Mouse (Mus musculus): ENCODE results near the gene Gm3543.
"Not testable (repeated sequence)": the region's sequence is repeated elsewhere in the genome, so short reads cannot be mapped to it uniquely, and the experiment has no call there.

Gm3543 gene

DNA sequence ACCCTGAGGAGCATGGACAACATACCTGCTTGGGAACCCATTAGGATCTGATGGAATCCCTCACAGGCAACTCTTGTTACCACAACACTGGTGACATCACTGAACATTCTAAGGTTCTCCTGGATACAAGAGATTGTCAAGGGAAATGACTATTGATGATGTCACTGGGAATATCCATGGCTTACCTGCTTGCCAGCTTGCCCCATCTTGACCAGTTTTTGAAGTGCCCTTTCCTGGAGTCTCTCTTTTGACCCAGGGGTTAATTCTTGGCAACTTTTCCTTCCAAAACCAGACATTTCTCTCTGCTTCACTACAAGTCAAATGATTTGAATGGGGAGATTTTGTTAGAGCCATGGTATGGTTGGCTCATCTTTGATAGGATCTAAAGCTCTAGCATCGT, at the start of gene Gm3543:
Gm3543 (minus strand) TSS at position 101 of the 400 bp plus-strand sequence.
- in situ Hi-C loops (cut with MboI; ENCODE audit: unreplicated experiment in 2 of 2), result not testable (repeated sequence)

GRCm38 (mm10) chr14:41968596-41968995, 14.5 kb downstream of the Gm3543 start:
- in situ Hi-C loops (cut with MboI; ENCODE audit: unreplicated experiment in 2 of 2), result not testable (repeated sequence)

DNA sequence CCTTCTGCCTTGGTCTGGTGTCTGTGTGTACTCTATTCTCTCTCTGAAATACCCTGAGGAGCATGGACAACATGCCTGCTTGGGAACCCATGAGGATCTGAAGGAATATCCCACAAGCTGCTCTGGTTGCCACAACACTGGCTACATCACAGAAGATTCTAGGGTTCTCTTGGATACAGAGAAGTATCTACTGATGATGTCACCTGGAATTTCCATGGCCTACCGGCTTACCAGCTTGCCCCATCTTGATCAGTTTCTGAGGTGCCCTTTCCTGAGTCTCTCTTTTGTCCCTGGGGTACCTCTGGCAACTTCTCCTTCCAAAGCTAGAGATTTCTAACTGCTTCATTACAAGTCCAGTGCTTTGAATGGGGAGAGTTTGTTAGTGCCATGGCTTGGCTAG, 15.3 kb downstream of the Gm3543 start, which contains the start of gene Gm6401:
Gm6401 (minus strand) TSS at position 101 of the 400 bp plus-strand sequence.
- in situ Hi-C loops (cut with MboI; ENCODE audit: unreplicated experiment in 2 of 2), result not testable (repeated sequence)

GRCm38 (mm10) chr14:41964095-41964494, 19.0 kb downstream of the Gm3543 start:
- in situ Hi-C loops (cut with MboI; ENCODE audit: unreplicated experiment in 2 of 2), result not testable (repeated sequence)

- in situ Hi-C loops (cut with MboI; ENCODE audit: unreplicated experiment in 2 of 2), result not testable (repeated sequence)
Measured at GRCm38 (mm10) chr14:41943695-41944094, 39.4 kb downstream of the Gm3543 start, which contains the start of gene 1700024B05Rik. 1700024B05Rik (plus strand) TSS chr14:41943995.
